Mouse (Mus musculus): ENCODE results near the gene Krt8. TPM values are rescaled to one million over a fixed set of nuclear protein-coding genes. Genes with fewer than 3 reads are reported as not detected.
A peak's percentile ranks its signal among the peaks of the same experiment; 100 is the strongest.

Krt8 gene
- polyA plus RNA-seq, 1 experiment from 2014 or later = 0.82 TPM

DNA sequence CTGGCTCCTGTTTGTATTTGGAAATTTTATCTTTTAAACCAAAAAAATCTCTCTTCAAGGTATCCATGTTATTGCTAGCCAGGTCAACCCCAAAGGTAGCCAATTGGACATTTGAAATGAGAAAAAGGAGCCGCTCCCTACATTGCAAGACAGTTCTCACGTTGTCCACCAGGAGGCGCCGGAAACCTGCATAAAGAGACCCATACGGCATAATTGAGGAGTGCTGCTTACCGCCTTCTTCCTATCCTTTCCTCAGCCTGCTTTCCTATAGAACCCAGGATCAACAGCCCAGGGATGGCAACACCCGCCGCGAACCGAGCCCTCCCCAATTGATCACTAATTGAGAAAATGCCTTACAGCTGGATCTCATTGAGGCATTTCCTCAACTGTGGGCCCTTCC lies 16.2 kb downstream of the Krt8 start:
- Histone ChIP-seq H3K4me3 (no peak overlapping the region), H3K4me1 (replicated peaks) (0 out of 2 replicates have a peak, but pooled peaks cover 5% of the 10 kb centered on the region), H3K27ac (replicated peaks) (no peak overlapping the region), H3K27me3 (peaks cover 31% of the 10 kb centered on the region), H3K9ac (no peak overlapping the region), H3K36me3 (no peaks in the 10 kb centered on the region), H3K4me2 (no peak overlapping the region), H3K9me3 (no peaks in the 10 kb centered on the region)
- no peak for ATAC-seq (ENCODE audit: low read depth)
- 0% methylated on average over 10 of the region's 10 CpGs for WGBS

GRCm38 (mm10) chr15:101984746-101985145 lies 19.5 kb downstream of the Krt8 start:
- Histone ChIP-seq H3K4me1 (replicated peaks) (0 out of 2 replicates have a peak, but pooled peaks cover 5% of the 10 kb centered on the region), H3K27ac (replicated peaks) (no peak overlapping the region), H3K36me3 (no peaks in the 10 kb centered on the region), H3K9ac (0 out of 2 replicates have a peak overlapping the region, but pooled peaks have one; percentile 46), H3K27me3 (peaks cover 9% of the 10 kb centered on the region), H3K4me2 (peak overlapping the region; percentile 52; the same call in 1 of the 2 replicates), H3K9me3 (no peaks in the 10 kb centered on the region), H3K4me3 (no peak overlapping the region)
- no peak for ATAC-seq (ENCODE audit: low read depth)
- WGBS = 25% methylated on average over 6 of the region's 6 CpGs

- Histone ChIP-seq H3K9ac (peak overlapping the region; percentile 61; the same call in 1 of the 2 replicates), H3K4me3 (peak overlapping the region; percentile 26), H3K36me3 (no peaks in the 10 kb centered on the region), H3K4me1 (replicated peaks) (0 out of 2 replicates have a peak, but pooled peaks cover 5% of the 10 kb centered on the region), H3K9me3 (no peaks in the 10 kb centered on the region), H3K4me2 (peak overlapping the region; percentile 52), H3K27ac (replicated peaks) (peak overlapping the region; percentile 80), H3K27me3 (peaks cover 9% of the 10 kb centered on the region)
- ATAC-seq (ENCODE audit: low read depth) = peak; percentile 97
- WGBS = under 1% methylated on average over 15 of the region's 15 CpGs
Observed at GRCm38 (mm10) chr15:101983949-101984601, 20.2 kb downstream of the Krt8 start.

- Histone ChIP-seq H3K4me1 (replicated peaks) (0 out of 2 replicates have a peak, but pooled peaks cover 5% of the 10 kb centered on the region), H3K36me3 (no peaks in the 10 kb centered on the region), H3K27me3 (peaks cover 4% of the 10 kb centered on the region), H3K27ac (replicated peaks) (peak overlapping the region; percentile 80), H3K4me3 (0 out of 2 replicates have a peak overlapping the region, but pooled peaks have one; percentile 26), H3K4me2 (peak overlapping the region; percentile 52), H3K9me3 (no peaks in the 10 kb centered on the region), H3K9ac (peak overlapping the region; percentile 61; the same call in 1 of the 2 replicates)
- peak; percentile 12; the same call in 1 of the 2 replicates for ATAC-seq (ENCODE audit: low read depth)
- WGBS = 82% methylated on average over 13 of the region's 13 CpGs
Observed at GRCm38 (mm10) chr15:101983315-101983948, 20.9 kb downstream of the Krt8 start.

DNA sequence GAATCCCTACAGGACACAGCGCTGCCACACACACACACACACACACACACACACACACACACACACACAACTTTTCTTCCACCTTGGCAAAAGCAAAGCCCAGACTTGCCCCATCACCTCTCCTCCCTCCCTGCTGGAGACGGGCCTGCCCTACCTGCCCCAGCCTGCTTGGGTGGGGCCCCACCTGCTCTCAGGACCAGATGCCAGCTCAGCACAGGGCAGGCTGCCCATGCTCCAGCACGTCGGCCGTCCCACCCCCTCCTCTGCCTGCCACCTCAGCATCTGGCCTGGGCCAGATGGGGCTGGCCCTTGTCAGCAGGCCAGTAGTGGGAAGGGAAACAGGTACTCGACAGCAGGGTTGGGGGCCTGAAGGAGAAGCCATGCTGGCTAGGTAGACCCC lies 23.4 kb downstream of the Krt8 start:
- no peak overlapping the region for H3K9ac ChIP-seq
- no peak overlapping the region for H3K4me2 ChIP-seq
- H3K4me3 ChIP-seq = no peak overlapping the region
- H3K27me3 ChIP-seq = peaks cover 3% of the 10 kb centered on the region; the same call in 1 of the 2 replicates
- ATAC-seq (ENCODE audit: low read depth) = no peak
- H3K4me1 ChIP-seq (replicated peaks) = peaks cover 27% of the 10 kb centered on the region
- no peak overlapping the region for H3K27ac ChIP-seq (replicated peaks)
- H3K36me3 ChIP-seq = no peaks in the 10 kb centered on the region
- 76% methylated on average over 6 of the region's 6 CpGs for WGBS
- no peaks in the 10 kb centered on the region for H3K9me3 ChIP-seq

DNA sequence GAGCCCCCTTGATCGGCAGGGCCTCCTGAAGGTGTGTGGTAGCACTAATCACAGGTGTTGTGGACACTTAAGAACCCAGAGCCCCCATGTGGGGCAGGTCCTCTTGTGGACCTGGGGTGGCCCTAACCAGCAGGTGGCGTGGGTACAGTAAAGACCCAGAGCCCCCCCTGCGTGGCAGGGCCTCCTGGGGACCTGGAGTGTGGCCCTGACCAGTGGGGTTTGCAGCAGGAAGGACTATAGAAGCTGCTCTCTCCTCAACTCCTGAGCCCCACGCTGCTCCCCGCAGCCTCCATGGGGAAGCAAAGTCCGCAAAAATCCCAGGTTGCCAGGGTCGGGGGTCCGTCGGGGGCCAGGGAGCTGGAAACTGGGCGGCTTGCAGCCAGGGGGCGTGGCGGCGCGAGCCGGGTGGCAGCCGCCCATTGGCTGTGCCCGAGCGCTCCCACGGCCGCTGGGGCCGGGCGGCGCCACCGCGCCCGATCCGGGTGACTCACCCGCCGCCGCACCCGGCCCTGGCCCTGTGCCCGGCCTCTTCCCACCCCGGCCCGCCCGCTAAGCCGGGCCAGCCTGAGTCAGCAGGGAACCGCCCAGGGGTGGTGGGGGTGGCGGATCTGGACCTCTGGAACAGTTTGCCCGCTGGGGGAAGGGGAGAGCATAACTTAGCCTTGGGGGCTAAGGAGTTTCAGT lies 27.1 kb downstream of the Krt8 start:
- peak; percentile 72 for ATAC-seq (ENCODE audit: low read depth)
- H3K9ac ChIP-seq = peak overlapping the region; percentile 70
- H3K27ac ChIP-seq (replicated peaks) = peak overlapping the region; percentile 49
- no peaks in the 10 kb centered on the region for H3K27me3 ChIP-seq
- peak overlapping the region; percentile 37 for H3K4me3 ChIP-seq
- WGBS = 4% methylated on average over 37 of the region's 39 CpGs
- no peaks in the 10 kb centered on the region for H3K36me3 ChIP-seq
- no peaks in the 10 kb centered on the region for H3K9me3 ChIP-seq
- H3K4me1 ChIP-seq (replicated peaks) = peaks cover 29% of the 10 kb centered on the region
- peak overlapping the region; percentile 64 for H3K4me2 ChIP-seq

- ATAC-seq (ENCODE audit: low read depth) = no peak
- 56% methylated on average over 3 of the region's 3 CpGs for WGBS
- H3K27ac ChIP-seq (replicated peaks) = peak overlapping the region; percentile 49; the same call in 1 of the 2 replicates
- H3K9me3 ChIP-seq = no peaks in the 10 kb centered on the region
- no peaks in the 10 kb centered on the region for H3K27me3 ChIP-seq
- no peak overlapping the region for H3K4me3 ChIP-seq
- H3K9ac ChIP-seq = peak overlapping the region; percentile 70; the same call in 1 of the 2 replicates
- H3K4me1 ChIP-seq (replicated peaks) = peaks cover 29% of the 10 kb centered on the region
- H3K36me3 ChIP-seq = no peaks in the 10 kb centered on the region
- peak overlapping the region; percentile 64 for H3K4me2 ChIP-seq
Observed at GRCm38 (mm10) chr15:101976641-101977040, 27.6 kb downstream of the Krt8 start.

- no peak for ATAC-seq (ENCODE audit: low read depth)
- no peak overlapping the region for H3K27ac ChIP-seq (replicated peaks)
- H3K36me3 ChIP-seq = no peaks in the 10 kb centered on the region
- no peaks in the 10 kb centered on the region for H3K27me3 ChIP-seq
- no peak overlapping the region for H3K9ac ChIP-seq
- H3K4me2 ChIP-seq = no peak overlapping the region
- peaks cover 29% of the 10 kb centered on the region for H3K4me1 ChIP-seq (replicated peaks)
- H3K9me3 ChIP-seq = no peaks in the 10 kb centered on the region
- WGBS = 38% methylated on average over 5 of the region's 5 CpGs
- H3K4me3 ChIP-seq = no peak overlapping the region
Observed at GRCm38 (mm10) chr15:101976023-101976422, 28.3 kb downstream of the Krt8 start.

DNA sequence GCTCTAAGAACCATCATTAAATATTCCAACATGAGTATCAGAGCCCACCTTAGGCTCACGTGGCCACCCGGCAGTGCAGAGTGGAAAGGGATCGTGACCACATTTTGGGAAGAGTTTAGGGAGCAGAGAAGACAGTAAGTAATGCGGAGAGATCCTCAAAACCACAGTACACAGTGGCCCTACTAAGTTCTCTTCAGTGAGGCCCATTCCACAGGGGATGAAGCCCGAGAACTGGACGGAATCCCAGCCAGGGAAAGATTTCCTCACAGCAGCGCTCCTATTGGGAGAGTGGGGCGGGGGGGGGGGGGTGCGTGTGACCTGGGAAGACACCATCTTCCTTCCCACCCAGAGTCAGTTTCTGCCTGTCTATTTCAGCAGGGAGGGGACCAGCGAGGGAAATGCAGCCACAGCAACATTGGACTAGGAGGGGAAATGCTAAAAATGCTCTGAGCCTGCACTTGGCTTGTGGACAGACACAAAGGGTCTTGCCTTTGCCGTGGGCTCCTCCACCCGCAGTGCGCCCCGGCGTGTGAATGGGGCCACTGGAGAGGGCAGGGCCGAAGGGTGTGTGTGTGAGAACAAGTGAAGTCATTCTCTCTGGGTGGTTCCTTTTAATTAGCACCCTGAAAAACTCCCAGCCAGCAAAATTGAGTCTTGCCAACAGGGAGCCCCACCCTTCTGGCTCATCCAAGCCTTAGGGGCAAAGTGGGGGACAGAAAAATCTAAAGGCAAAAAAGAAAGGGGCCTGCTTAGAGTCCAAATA lies 30.0 kb downstream of the Krt8 start:
- Histone ChIP-seq H3K4me3 (no peak overlapping the region), H3K9me3 (no peaks in the 10 kb centered on the region), H3K27me3 (no peaks in the 10 kb centered on the region), H3K4me1 (replicated peaks) (peaks cover 29% of the 10 kb centered on the region), H3K9ac (no peak overlapping the region), H3K27ac (replicated peaks) (no peak overlapping the region), H3K4me2 (no peak overlapping the region), H3K36me3 (no peaks in the 10 kb centered on the region)
- 65% methylated on average over 15 of the region's 16 CpGs for WGBS
- no peak for ATAC-seq (ENCODE audit: low read depth)

DNA sequence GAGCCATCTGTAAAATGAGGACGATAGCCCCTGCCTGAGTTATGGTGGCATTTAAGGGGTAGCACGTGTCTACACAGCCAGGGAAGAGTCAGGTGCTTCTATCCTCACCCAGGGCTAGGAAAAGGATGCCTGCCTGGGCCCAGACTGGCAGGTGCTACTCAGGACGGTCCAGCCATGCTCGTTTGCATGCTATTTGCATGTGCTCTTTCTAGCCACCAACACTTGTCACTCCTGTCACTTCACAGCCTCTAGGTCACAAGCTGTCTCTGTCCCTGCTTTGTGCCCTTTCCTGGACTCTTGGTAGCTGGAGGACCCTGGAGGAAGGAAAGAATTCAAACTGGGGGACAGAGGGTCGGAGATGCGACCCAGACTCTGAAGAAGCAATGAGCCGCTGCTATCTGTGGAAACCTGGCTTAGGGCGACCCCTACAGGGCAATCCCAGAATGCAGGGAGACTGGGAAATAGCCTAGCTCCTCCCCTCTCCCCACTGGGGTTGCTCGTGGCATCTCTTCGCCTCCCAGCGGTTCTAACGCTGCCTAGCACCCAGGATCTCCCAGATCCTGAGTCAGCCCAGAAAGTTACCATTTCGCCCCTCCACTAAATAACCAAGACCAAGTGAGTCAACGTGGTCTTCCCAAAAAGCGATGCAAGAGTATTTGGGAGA lies 30.7 kb downstream of the Krt8 start:
- ATAC-seq (ENCODE audit: low read depth) = peak; percentile 29
- Histone ChIP-seq H3K36me3 (no peaks in the 10 kb centered on the region), H3K4me3 (no peak overlapping the region), H3K4me2 (peak overlapping the region; percentile 7; the same call in 1 of the 2 replicates), H3K9me3 (no peaks in the 10 kb centered on the region), H3K27me3 (no peaks in the 10 kb centered on the region), H3K27ac (replicated peaks) (no peak overlapping the region), H3K9ac (peak overlapping the region; percentile 50; the same call in 1 of the 2 replicates), H3K4me1 (replicated peaks) (peaks cover 29% of the 10 kb centered on the region)
- WGBS = 11% methylated on average over 15 of the region's 15 CpGs

DNA sequence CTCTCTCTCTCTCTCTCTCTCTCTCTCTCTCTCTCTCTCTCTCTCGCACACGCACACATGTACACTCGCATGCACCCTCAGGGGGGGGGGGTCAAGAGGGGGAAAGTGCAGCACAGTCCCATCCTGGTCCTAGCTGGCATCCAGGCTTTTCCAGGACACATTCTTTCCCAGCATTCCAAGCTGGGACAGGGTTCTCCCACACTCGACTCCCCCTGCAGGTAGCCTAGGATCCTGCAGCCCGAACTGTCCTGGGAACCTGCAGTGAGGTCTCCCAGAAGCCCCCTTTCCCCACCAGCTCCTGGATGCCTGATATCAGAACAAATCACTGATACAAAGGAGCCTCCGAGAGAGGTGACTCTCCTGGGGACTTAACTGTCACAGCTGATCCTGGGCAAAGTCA lies 33.7 kb downstream of the Krt8 start:
- H3K36me3 ChIP-seq = no peaks in the 10 kb centered on the region
- H3K9me3 ChIP-seq = no peaks in the 10 kb centered on the region
- H3K27ac ChIP-seq (replicated peaks) = no peak overlapping the region
- H3K27me3 ChIP-seq = no peaks in the 10 kb centered on the region
- 9% methylated on average over 3 of the region's 6 CpGs for WGBS
- H3K4me2 ChIP-seq = no peak overlapping the region
- H3K4me1 ChIP-seq (replicated peaks) = peaks cover 5% of the 10 kb centered on the region; the same call in 1 of the 2 replicates
- no peak overlapping the region for H3K4me3 ChIP-seq
- H3K9ac ChIP-seq = no peak overlapping the region
- ATAC-seq (ENCODE audit: low read depth) = no peak
